Mouse (Mus musculus): ENCODE measurements around the gene Pdhb. TPM values are rescaled to one million over a fixed set of nuclear protein-coding genes. Genes with fewer than 3 reads are reported as not detected.
A peak's percentile ranks its signal among the peaks of the same experiment; 100 is the strongest.

Gene Pdhb
- total and polyA plus RNA-seq, 3 experiments = 109 to 140 TPM; not detected in 1

GRCm38 (mm10) chr14:8123141-8123540 lies 49.7 kb downstream of the Pdhb start:
- H3K36me3 ChIP-seq (ENCODE audit: control insufficient read depth in 1 of 2, insufficient read depth in 2 of 2, low read length in 2 of 2) = peaks cover 0 to 2% of the 10 kb centered on the region in 2 experiments; a peak in 1 of 4 replicates
- DNase-seq (ENCODE audit: low read depth, low spot score) = no peak
- H3K9ac ChIP-seq (ENCODE audit: control insufficient read depth, low read depth, low read length, poor library complexity, severe bottlenecking) = no peak overlapping the region
- H3K4me1 ChIP-seq (ENCODE audit: control insufficient read depth in 1 of 2, insufficient read depth in 2 of 2, low read length in 2 of 2) = peaks cover 0 to 5% of the 10 kb centered on the region in 2 experiments; a peak in 1 of 4 replicates
- H3K27me3 ChIP-seq (ENCODE audit: control insufficient read depth in 1 of 2, insufficient read depth in 2 of 2, low read length in 2 of 2) = no peaks in the 10 kb centered on the region
- TF ChIP-seq CTCF (IDR thresholded peaks at IDR 0.05 in 2 of 3, conservative IDR thresholded peaks at IDR 0.05 in 1 of 3; ENCODE audit: control insufficient read depth in 1 of 3, insufficient read depth in 1 of 3, low read depth in 2 of 3, low read length in 3 of 3, poor library complexity in 1 of 3, severe bottlenecking in 1 of 3) (no peak), CHD1 (IDR thresholded peaks at IDR 0.05; ENCODE audit: low read depth, low read length) (no peak), USF2 (IDR thresholded peaks at IDR 0.05; ENCODE audit: borderline replicate concordance in 1 of 2, insufficient read depth in 1 of 2, low read depth in 1 of 2, low read length in 2 of 2) (no peak), NELFE (IDR thresholded peaks at IDR 0.05; ENCODE audit: low read depth, low read length) (no peak), HCFC1 (IDR thresholded peaks at IDR 0.05; ENCODE audit: low read depth, low read length) (no peak), POLR2A (IDR thresholded peaks at IDR 0.05; ENCODE audit: control insufficient read depth in 1 of 2, insufficient read depth in 1 of 2, low read depth in 1 of 2, low read length in 2 of 2, poor library complexity in 1 of 2) (no peak)
- no peaks in the 10 kb centered on the region for H3K9me3 ChIP-seq (replicated peaks; ENCODE audit: insufficient read depth, low read length)
- no peak overlapping the region for H3K4me3 ChIP-seq (ENCODE audit: control insufficient read depth in 1 of 2, insufficient read depth in 1 of 2, low read depth in 2 of 2, low read length in 2 of 2)
- no peak overlapping the region for H3K27ac ChIP-seq (ENCODE audit: control insufficient read depth, low read depth, low read length)
- no peaks in the 10 kb centered on the region for H3K79me2 ChIP-seq (ENCODE audit: control insufficient read depth, insufficient read depth, low read length, poor library complexity)

- Histone ChIP-seq H3K36me3 (ENCODE audit: control insufficient read depth in 1 of 2, insufficient read depth in 2 of 2, low read length in 2 of 2) (peaks cover 0 to 2% of the 10 kb centered on the region in 2 experiments; a peak in 1 of 4 replicates), H3K9me3 (replicated peaks; ENCODE audit: insufficient read depth, low read length) (no peaks in the 10 kb centered on the region), H3K27me3 (ENCODE audit: control insufficient read depth in 1 of 2, insufficient read depth in 2 of 2, low read length in 2 of 2) (no peaks in the 10 kb centered on the region), H3K79me2 (ENCODE audit: control insufficient read depth, insufficient read depth, low read length, poor library complexity) (no peaks in the 10 kb centered on the region), H3K4me1 (ENCODE audit: control insufficient read depth in 1 of 2, insufficient read depth in 2 of 2, low read length in 2 of 2) (peaks cover 0 to 5% of the 10 kb centered on the region in 2 experiments; a peak in 1 of 4 replicates), H3K9ac (ENCODE audit: control insufficient read depth, low read depth, low read length, poor library complexity, severe bottlenecking) (no peak overlapping the region), H3K27ac (ENCODE audit: control insufficient read depth, low read depth, low read length) (no peak overlapping the region), H3K4me3 (ENCODE audit: control insufficient read depth in 1 of 2, insufficient read depth in 1 of 2, low read depth in 2 of 2, low read length in 2 of 2) (no peak overlapping the region)
- TF ChIP-seq MAX (IDR thresholded peaks at IDR 0.05; ENCODE audit: low read length) = no peak
- TF ChIP-seq SMC3 (IDR thresholded peaks at IDR 0.05; ENCODE audit: low read depth, low read length) = no peak
- TF ChIP-seq ETS1 (IDR thresholded peaks at IDR 0.05; ENCODE audit: low read depth, low read length) = no peak
- no peak for TF ChIP-seq MEF2A (IDR thresholded peaks at IDR 0.05; ENCODE audit: extremely low read depth, insufficient replicate concordance, low read depth, low read length, poor library complexity, severe bottlenecking)
- no peak for TF ChIP-seq POLR2A (IDR thresholded peaks at IDR 0.05; ENCODE audit: control insufficient read depth in 1 of 2, insufficient read depth in 1 of 2, low read depth in 1 of 2, low read length in 2 of 2, poor library complexity in 1 of 2)
- TF ChIP-seq MYC (IDR thresholded peaks at IDR 0.05; ENCODE audit: low read depth, low read length) = no peak
- TF ChIP-seq ELF1 (IDR thresholded peaks at IDR 0.05; ENCODE audit: low read depth, low read length) = no peak
- TF ChIP-seq ZNF384 (IDR thresholded peaks at IDR 0.05; ENCODE audit: low read depth, low read length) = no peak
- no peak for TF ChIP-seq CHD2 (IDR thresholded peaks at IDR 0.05; ENCODE audit: low read length)
- no peak for TF ChIP-seq TBP (IDR thresholded peaks at IDR 0.05; ENCODE audit: low read depth, low read length)
- TF ChIP-seq USF1 (IDR thresholded peaks at IDR 0.05; ENCODE audit: low read depth, low read length) = 0 out of 2 replicates have a peak, but pooled peaks have one; percentile 21
- TF ChIP-seq UBTF (IDR thresholded peaks at IDR 0.05; ENCODE audit: borderline replicate concordance, insufficient read depth, low read depth, low read length) = no peak
- TF ChIP-seq EP300 (IDR thresholded peaks at IDR 0.05; ENCODE audit: low read depth in 1 of 2, low read length in 2 of 2) = peak; percentile 21 to 28; a peak in 1 of 4 replicates
- TF ChIP-seq E2F4 (IDR thresholded peaks at IDR 0.05; ENCODE audit: borderline replicate concordance, low read depth, low read length) = no peak
- no peak for TF ChIP-seq GABPA (IDR thresholded peaks at IDR 0.05; ENCODE audit: low read depth, low read length)
- peak; percentile 33 for DNase-seq (ENCODE audit: low read depth, low spot score)
Observed at GRCm38 (mm10) chr14:8119904-8120303, 52.9 kb downstream of the Pdhb start.

Measured in MEL (cell line).